Mouse (Mus musculus): Measurements from ENCODE around the gene Olfr361. TPM values are rescaled to one million over a fixed set of nuclear protein-coding genes. Genes with fewer than 3 reads are reported as not detected.
"Not testable (repeated sequence)": the region's sequence is repeated elsewhere in the genome, so short reads cannot be mapped to it uniquely, and the experiment has no call there.

Gene Olfr361
- not detected in 2 replicates for polyA plus RNA-seq (2015; fragmentation: Nextera tagmentation; extraction: Ambion mirVana)

GRCm38 (mm10) chr2:37089190-37089589 is at the start of gene Olfr361:
Olfr361 (minus strand) TSS chr2:37089290.
- not testable (repeated sequence) for H3K36me3 ChIP-seq; H3K27ac ChIP-seq (replicated peaks); ATAC-seq (ENCODE audit: low FRiP score); H3K9ac ChIP-seq (replicated peaks); H3K4me1 ChIP-seq; H3K4me3 ChIP-seq (replicated peaks); H3K4me2 ChIP-seq; H3K27me3 ChIP-seq (replicated peaks); H3K9me3 ChIP-seq (replicated peaks)
- WGBS = 83% methylated on average over 1 of the region's 1 CpGs

GRCm38 (mm10) chr2:37117810-37118209 is 28.7 kb upstream of the Olfr361 start, which contains the start of gene Olfr362:
Olfr362 (minus strand) TSS chr2:37117910.
- Histone ChIP-seq H3K9ac (replicated peaks) (no peak within 1 kb of the TSS), H3K36me3 (no peaks in the 10 kb centered on the region), H3K27ac (replicated peaks) (no peak within 1 kb of the TSS), H3K27me3 (replicated peaks) (no peaks in the 10 kb centered on the region), H3K9me3 (replicated peaks) (peaks cover 8% of the 10 kb centered on the region; the same call in 1 of the 2 replicates), H3K4me2 (no peak within 1 kb of the TSS), H3K4me1 (no peaks in the 10 kb centered on the region), H3K4me3 (replicated peaks) (no peak within 1 kb of the TSS)
- WGBS = 90% methylated on average over 1 of the region's 1 CpGs
- no peak for ATAC-seq (ENCODE audit: low FRiP score)

- H3K4me2 ChIP-seq = no peak within 1 kb of the TSS
Measured at GRCm38 (mm10) chr2:37065446-37065845, 23.6 kb downstream of the Olfr361 start, which contains the start of gene Olfr360. Olfr360 (plus strand) TSS chr2:37065746.

More at GRCm38 (mm10) chr2:37065446-37065845, 23.6 kb downstream of the Olfr361 start, which contains the start of gene Olfr360:
- H3K27ac ChIP-seq (replicated peaks) = no peak within 1 kb of the TSS
- H3K9ac ChIP-seq (replicated peaks) = no peak within 1 kb of the TSS
- H3K4me1 ChIP-seq = no peaks in the 10 kb centered on the region
- ATAC-seq (ENCODE audit: low FRiP score) = no peak
- no peaks in the 10 kb centered on the region for H3K36me3 ChIP-seq
- no peaks in the 10 kb centered on the region for H3K27me3 ChIP-seq (replicated peaks)
- no peaks in the 10 kb centered on the region for H3K9me3 ChIP-seq (replicated peaks)
- H3K4me3 ChIP-seq (replicated peaks) = no peak within 1 kb of the TSS

Other genes starting within 250 kb of the Olfr361 start
- not detected in 2 replicates for gene Olfr350, start 243.0 kb downstream of the Olfr361 start, polyA plus RNA-seq (2015; fragmentation: Nextera tagmentation; extraction: Ambion mirVana)
- not detected in 2 replicates for gene Olfr351, start 226.6 kb downstream of the Olfr361 start, polyA plus RNA-seq (2015; fragmentation: Nextera tagmentation; extraction: Ambion mirVana)
- not detected in 2 replicates for gene Olfr352, start 220.8 kb downstream of the Olfr361 start, polyA plus RNA-seq (2015; fragmentation: Nextera tagmentation; extraction: Ambion mirVana)
- gene Olfr353, start 196.4 kb downstream of the Olfr361 start, polyA plus RNA-seq (2015; fragmentation: Nextera tagmentation; extraction: Ambion mirVana) = not detected in 2 replicates
- gene Olfr354, start 183.6 kb downstream of the Olfr361 start, polyA plus RNA-seq (2015; fragmentation: Nextera tagmentation; extraction: Ambion mirVana) = not detected in 2 replicates
- not detected in 2 replicates for gene Olfr355, start 160.4 kb downstream of the Olfr361 start, polyA plus RNA-seq (2015; fragmentation: Nextera tagmentation; extraction: Ambion mirVana)
- gene Olfr356, start 152.2 kb downstream of the Olfr361 start, polyA plus RNA-seq (2015; fragmentation: Nextera tagmentation; extraction: Ambion mirVana) = not detected in 2 replicates
- not detected in 2 replicates for gene Olfr357, start 95.5 kb downstream of the Olfr361 start, polyA plus RNA-seq (2015; fragmentation: Nextera tagmentation; extraction: Ambion mirVana)
- not detected in 2 replicates for gene Olfr358, start 80.0 kb downstream of the Olfr361 start, polyA plus RNA-seq (2015; fragmentation: Nextera tagmentation; extraction: Ambion mirVana)
- not detected in 2 replicates for gene Olfr360, start 23.5 kb downstream of the Olfr361 start, polyA plus RNA-seq (2015; fragmentation: Nextera tagmentation; extraction: Ambion mirVana)
- gene Olfr362, start 28.6 kb upstream of the Olfr361 start, polyA plus RNA-seq (2015; fragmentation: Nextera tagmentation; extraction: Ambion mirVana) = not detected in 2 replicates
- gene Olfr364-ps1, start 50.0 kb upstream of the Olfr361 start, polyA plus RNA-seq (2015; fragmentation: Nextera tagmentation; extraction: Ambion mirVana) = not detected in 2 replicates
- not detected in 2 replicates for gene Olfr365, start 98.9 kb upstream of the Olfr361 start, polyA plus RNA-seq (2015; fragmentation: Nextera tagmentation; extraction: Ambion mirVana)
- not detected in 2 replicates for gene Olfr366, start 122.3 kb upstream of the Olfr361 start, polyA plus RNA-seq (2015; fragmentation: Nextera tagmentation; extraction: Ambion mirVana)
- not detected in 2 replicates for gene Olfr368, start 237.2 kb upstream of the Olfr361 start, polyA plus RNA-seq (2015; fragmentation: Nextera tagmentation; extraction: Ambion mirVana)